Mouse (Mus musculus): ENCODE data around the gene Sema5b. TPM values are rescaled to one million over a fixed set of nuclear protein-coding genes. Genes with fewer than 3 reads are reported as not detected.
A peak's percentile ranks its signal among the peaks of the same experiment; 100 is the strongest.

Gene Sema5b
- polyA plus RNA-seq, 1 experiment from 2014 or later: 2.2 TPM

- peaks cover 23% of the 10 kb centered on the region for H3K27me3 ChIP-seq (ENCODE audit: insufficient read depth, poor library complexity, severe bottlenecking)
- 58% methylated on average over 20 of the region's 20 CpGs for WGBS
- no peak for DNase-seq (ENCODE audit: low spot score)
Measured at GRCm38 (mm10) chr16:35603729-35604522, 63.0 kb downstream of the Sema5b start.

GRCm38 (mm10) chr16:35607250-35607649 lies 66.3 kb downstream of the Sema5b start:
- no peaks in the 10 kb centered on the region for H3K9me3 ChIP-seq
- H3K36me3 ChIP-seq: no peaks in the 10 kb centered on the region

More at GRCm38 (mm10) chr16:35603729-35604522, 63.0 kb downstream of the Sema5b start:
- Histone ChIP-seq H3K36me3 (no peaks in the 10 kb centered on the region), H3K27ac (no peak overlapping the region), H3K4me3 (no peak overlapping the region), H3K4me1 (peaks cover 19% of the 10 kb centered on the region), H3K9me3 (no peaks in the 10 kb centered on the region)

GRCm38 (mm10) chr16:35608244-35608643 lies 67.3 kb downstream of the Sema5b start:
- 16% methylated on average over 3 of the region's 3 CpGs for WGBS
- Histone ChIP-seq H3K27me3 (ENCODE audit: insufficient read depth, poor library complexity, severe bottlenecking) (peaks cover 12% of the 10 kb centered on the region), H3K27ac (no peak overlapping the region), H3K36me3 (no peaks in the 10 kb centered on the region), H3K4me1 (peaks cover 21% of the 10 kb centered on the region), H3K9me3 (no peaks in the 10 kb centered on the region), H3K4me3 (no peak overlapping the region)
- no peak for DNase-seq (ENCODE audit: low spot score)

More at GRCm38 (mm10) chr16:35607250-35607649, 66.3 kb downstream of the Sema5b start:
- DNase-seq (ENCODE audit: low spot score): no peak
- Histone ChIP-seq H3K4me3 (no peak overlapping the region), H3K27ac (no peak overlapping the region), H3K4me1 (peaks cover 19% of the 10 kb centered on the region), H3K27me3 (ENCODE audit: insufficient read depth, poor library complexity, severe bottlenecking) (peaks cover 12% of the 10 kb centered on the region)
- 74% methylated on average over 3 of the region's 3 CpGs for WGBS

GRCm38 (mm10) chr16:35609561-35609960 lies 68.6 kb downstream of the Sema5b start:
- no peak for DNase-seq (ENCODE audit: low spot score)
- peaks cover 21% of the 10 kb centered on the region for H3K4me1 ChIP-seq
- no peaks in the 10 kb centered on the region for H3K36me3 ChIP-seq
- no peak overlapping the region for H3K27ac ChIP-seq
- WGBS: 57% methylated on average over 6 of the region's 6 CpGs
- H3K4me3 ChIP-seq: no peak overlapping the region
- H3K27me3 ChIP-seq (ENCODE audit: insufficient read depth, poor library complexity, severe bottlenecking): peaks cover 2% of the 10 kb centered on the region
- H3K9me3 ChIP-seq: no peaks in the 10 kb centered on the region

GRCm38 (mm10) chr16:35613851-35614804 lies 73.2 kb downstream of the Sema5b start:
- peaks cover 15% of the 10 kb centered on the region for H3K27me3 ChIP-seq (ENCODE audit: insufficient read depth, poor library complexity, severe bottlenecking)
- H3K27ac ChIP-seq: no peak overlapping the region
- DNase-seq (ENCODE audit: low spot score): no peak
- no peaks in the 10 kb centered on the region for H3K36me3 ChIP-seq
- H3K4me3 ChIP-seq: no peak overlapping the region
- no peaks in the 10 kb centered on the region for H3K9me3 ChIP-seq
- WGBS: 49% methylated on average over 17 of the region's 17 CpGs
- peaks cover 12% of the 10 kb centered on the region; the same call in 1 of the 2 replicates for H3K4me1 ChIP-seq

- no peak for DNase-seq (ENCODE audit: low spot score)
- Histone ChIP-seq H3K9me3 (no peaks in the 10 kb centered on the region), H3K36me3 (no peaks in the 10 kb centered on the region), H3K27me3 (ENCODE audit: insufficient read depth, poor library complexity, severe bottlenecking) (peaks cover 18% of the 10 kb centered on the region), H3K27ac (no peak overlapping the region), H3K4me3 (no peak overlapping the region), H3K4me1 (peaks cover 10% of the 10 kb centered on the region; the same call in 1 of the 2 replicates)
- 74% methylated on average over 4 of the region's 4 CpGs for WGBS
Measured at GRCm38 (mm10) chr16:35617732-35618131, 76.8 kb downstream of the Sema5b start.

- Histone ChIP-seq H3K4me1 (no peaks in the 10 kb centered on the region), H3K9me3 (no peaks in the 10 kb centered on the region), H3K4me3 (no peak overlapping the region), H3K36me3 (no peaks in the 10 kb centered on the region), H3K27me3 (ENCODE audit: insufficient read depth, poor library complexity, severe bottlenecking) (peaks cover 22% of the 10 kb centered on the region), H3K27ac (no peak overlapping the region)
- WGBS: 89% methylated on average over 2 of the region's 2 CpGs
- no peak for DNase-seq (ENCODE audit: low spot score)
Measured at GRCm38 (mm10) chr16:35623026-35623425, 82.1 kb downstream of the Sema5b start.

- H3K4me1 ChIP-seq: no peaks in the 10 kb centered on the region
- no peak for DNase-seq (ENCODE audit: low spot score)
- WGBS: 73% methylated on average over 7 of the region's 7 CpGs
- H3K4me3 ChIP-seq: no peak overlapping the region
- peaks cover 24% of the 10 kb centered on the region for H3K27me3 ChIP-seq (ENCODE audit: insufficient read depth, poor library complexity, severe bottlenecking)
- no peak overlapping the region for H3K27ac ChIP-seq
- no peaks in the 10 kb centered on the region for H3K9me3 ChIP-seq
- no peaks in the 10 kb centered on the region for H3K36me3 ChIP-seq
Measured at GRCm38 (mm10) chr16:35623986-35624385, 83.0 kb downstream of the Sema5b start.

- WGBS: 72% methylated on average over 6 of the region's 6 CpGs
- no peak overlapping the region for H3K4me3 ChIP-seq
- no peaks in the 10 kb centered on the region for H3K4me1 ChIP-seq
- DNase-seq (ENCODE audit: low spot score): no peak
- no peaks in the 10 kb centered on the region for H3K9me3 ChIP-seq
- peaks cover 25% of the 10 kb centered on the region for H3K27me3 ChIP-seq (ENCODE audit: insufficient read depth, poor library complexity, severe bottlenecking)
- no peak overlapping the region for H3K27ac ChIP-seq
- H3K36me3 ChIP-seq: no peaks in the 10 kb centered on the region
Measured at GRCm38 (mm10) chr16:35624877-35625276, 83.9 kb downstream of the Sema5b start.

GRCm38 (mm10) chr16:35625286-35626020 lies 84.5 kb downstream of the Sema5b start:
- 0 out of 2 replicates have a peak, but pooled peaks cover under 1% of the 10 kb centered on the region for H3K4me1 ChIP-seq
- DNase-seq (ENCODE audit: low spot score): no peak
- no peaks in the 10 kb centered on the region for H3K36me3 ChIP-seq
- H3K9me3 ChIP-seq: no peaks in the 10 kb centered on the region
- H3K27me3 ChIP-seq (ENCODE audit: insufficient read depth, poor library complexity, severe bottlenecking): peaks cover 25% of the 10 kb centered on the region
- 81% methylated on average over 16 of the region's 16 CpGs for WGBS
- no peak overlapping the region for H3K4me3 ChIP-seq
- H3K27ac ChIP-seq: no peak overlapping the region

- H3K36me3 ChIP-seq: no peaks in the 10 kb centered on the region
- H3K27me3 ChIP-seq (ENCODE audit: insufficient read depth, poor library complexity, severe bottlenecking): peaks cover 25% of the 10 kb centered on the region
- H3K9me3 ChIP-seq: no peaks in the 10 kb centered on the region
- 28% methylated on average over 10 of the region's 10 CpGs for WGBS
- H3K27ac ChIP-seq: no peak overlapping the region
- peak; percentile 85 for DNase-seq (ENCODE audit: low spot score)
- no peak overlapping the region for H3K4me3 ChIP-seq
- peaks cover 6% of the 10 kb centered on the region; the same call in 1 of the 2 replicates for H3K4me1 ChIP-seq
Measured at GRCm38 (mm10) chr16:35627992-35628607, 87.2 kb downstream of the Sema5b start.
